Mouse (Mus musculus): Measurements from ENCODE around the gene Emx1. TPM values are rescaled to one million over a fixed set of nuclear protein-coding genes. Genes with fewer than 3 reads are reported as not detected.
A peak's percentile ranks its signal among the peaks of the same experiment; 100 is the strongest.

Emx1 gene
- total RNA-seq, 2 experiments from 2014 or later: 34.2 to 45.2 TPM

GRCm38 (mm10) chr6:85222551-85222950 lies 35.3 kb downstream of the Emx1 start:
- intact Hi-C loops (cut with DNase I): no loop called here

GRCm38 (mm10) chr6:85223498-85224150 lies 36.4 kb downstream of the Emx1 start:
- no peak for DNase-seq (ENCODE audit: low spot score in 2 of 2)
- intact Hi-C loops (cut with DNase I): no loop called here

More at GRCm38 (mm10) chr6:85222551-85222950, 35.3 kb downstream of the Emx1 start:
- no peak for DNase-seq (ENCODE audit: low spot score in 2 of 2)

GRCm38 (mm10) chr6:85224442-85224891 lies 37.2 kb downstream of the Emx1 start:
- intact Hi-C loops (cut with DNase I): no loop called here

GRCm38 (mm10) chr6:85226570-85226969 lies 39.3 kb downstream of the Emx1 start:
- intact Hi-C loops (cut with DNase I): no loop called here
- DNase-seq (ENCODE audit: low spot score in 2 of 2): no peak

More at GRCm38 (mm10) chr6:85224442-85224891, 37.2 kb downstream of the Emx1 start:
- DNase-seq (ENCODE audit: low spot score in 2 of 2): no peak

GRCm38 (mm10) chr6:85227520-85227919 lies 40.3 kb downstream of the Emx1 start:
- no peak for DNase-seq (ENCODE audit: low spot score in 2 of 2)
- intact Hi-C loops (cut with DNase I): no loop called here

GRCm38 (mm10) chr6:85230762-85231161 lies 43.5 kb downstream of the Emx1 start:
- DNase-seq (ENCODE audit: low spot score in 2 of 2): no peak
- intact Hi-C loops (cut with DNase I): no loop called here

- peak in 1 of 2 experiments; percentile 41 for DNase-seq (ENCODE audit: low spot score in 2 of 2)
- intact Hi-C loops (cut with DNase I): no loop called here
Measured at GRCm38 (mm10) chr6:85231469-85231868, 44.2 kb downstream of the Emx1 start.

GRCm38 (mm10) chr6:85232045-85232444 lies 44.8 kb downstream of the Emx1 start:
- DNase-seq (ENCODE audit: low spot score in 2 of 2): no peak
- intact Hi-C loops (cut with DNase I): no loop called here

- DNase-seq (ENCODE audit: low spot score in 2 of 2): no peak
- intact Hi-C loops (cut with DNase I): no loop called here
Measured at GRCm38 (mm10) chr6:85232836-85233623, 45.8 kb downstream of the Emx1 start.

- intact Hi-C loops (cut with DNase I): loop anchor here (5.0 kb wide), 1 partner anchor 77 kb away; no protein-coding TSS in a partner anchor
- no peak for DNase-seq (ENCODE audit: low spot score in 2 of 2)
Measured at GRCm38 (mm10) chr6:85234796-85235195, 47.6 kb downstream of the Emx1 start.

GRCm38 (mm10) chr6:85237001-85237400 lies 49.8 kb downstream of the Emx1 start:
- intact Hi-C loops (cut with DNase I): loop anchor here (5.0 kb wide), 1 partner anchor 80 kb away; no protein-coding TSS in a partner anchor
- DNase-seq (ENCODE audit: low spot score in 2 of 2): peak; percentile 55 to 60

- peak; percentile 46 to 48 for DNase-seq (ENCODE audit: low spot score in 2 of 2)
- intact Hi-C loops (cut with DNase I): loop anchor here (5.0 kb wide), 1 partner anchor 80 kb away; no protein-coding TSS in a partner anchor
Measured at GRCm38 (mm10) chr6:85237595-85238337, 50.5 kb downstream of the Emx1 start.

- intact Hi-C loops (cut with DNase I): loop anchor here (5.0 kb wide), 1 partner anchor 82 kb away; no protein-coding TSS in a partner anchor
Measured at GRCm38 (mm10) chr6:85239044-85239489, 51.8 kb downstream of the Emx1 start.

GRCm38 (mm10) chr6:85249821-85250220 lies 62.6 kb downstream of the Emx1 start:
- DNase-seq (ENCODE audit: low spot score in 2 of 2): no peak
- intact Hi-C loops (cut with DNase I): loop anchor here (5.0 kb wide), 1 partner anchor 42 kb away; no protein-coding TSS in a partner anchor

More at GRCm38 (mm10) chr6:85239044-85239489, 51.8 kb downstream of the Emx1 start:
- DNase-seq (ENCODE audit: low spot score in 2 of 2): peak; percentile 35 to 52

GRCm38 (mm10) chr6:85250811-85251241 lies 63.6 kb downstream of the Emx1 start:
- DNase-seq (ENCODE audit: low spot score in 2 of 2): no peak
- intact Hi-C loops (cut with DNase I): loop anchor here (5.0 kb wide), 1 partner anchor 41 kb away; no protein-coding TSS in a partner anchor

GRCm38 (mm10) chr6:85252251-85253058 lies 65.2 kb downstream of the Emx1 start:
- intact Hi-C loops (cut with DNase I): loop anchor here (5.0 kb wide), 1 partner anchor 40 kb away; no protein-coding TSS in a partner anchor

GRCm38 (mm10) chr6:85253275-85253674 lies 66.0 kb downstream of the Emx1 start:
- DNase-seq (ENCODE audit: low spot score in 2 of 2): no peak
- intact Hi-C loops (cut with DNase I): loop anchor here (5.0 kb wide), 1 partner anchor 39 kb away; no protein-coding TSS in a partner anchor

More at GRCm38 (mm10) chr6:85252251-85253058, 65.2 kb downstream of the Emx1 start:
- DNase-seq (ENCODE audit: low spot score in 2 of 2): no peak

Measured in left cerebral cortex, postnatal 36 days (tissue).